Mouse (Mus musculus): ENCODE measurements around the gene Tead1.

GRCm38 (mm10) chr7:112787281-112787680, 108.2 kb downstream of the Tead1 start:
- TF ChIP-seq SRF (IDR thresholded peaks at IDR 0.05; ENCODE audit: control insufficient read depth, insufficient read length, low read depth) (no peak), POLR2A (IDR thresholded peaks at IDR 0.05; ENCODE audit: insufficient read length, low read depth) (no peak), MYOG (IDR thresholded peaks at IDR 0.05; ENCODE audit: control insufficient read depth in 1 of 3, insufficient read depth in 1 of 3, insufficient read length in 2 of 3, low read depth in 2 of 3) (no peak), CEBPB (IDR thresholded peaks at IDR 0.05; ENCODE audit: insufficient read depth, poor library complexity, severe bottlenecking) (no peak), TCF3 (IDR thresholded peaks at IDR 0.05; ENCODE audit: insufficient read length, low read depth) (no peak), MYOD1 (IDR thresholded peaks at IDR 0.05; ENCODE audit: control insufficient read depth in 1 of 3, insufficient read length in 2 of 3, low read depth in 2 of 3) (no peak), MAX (IDR thresholded peaks at IDR 0.05; ENCODE audit: low read depth) (no peak), USF1 (IDR thresholded peaks at IDR 0.05; ENCODE audit: low read depth) (no peak)

All from myocyte (in vitro differentiated cells).